Mouse (Mus musculus): Measurements from ENCODE around the gene Cracr2b. TPM values are rescaled to one million over a fixed set of nuclear protein-coding genes. Genes with fewer than 3 reads are reported as not detected.

Cracr2b gene
- polyA plus RNA-seq, 1 experiment from 2014 or later = 20.2 TPM

- peaks cover 32% of the 10 kb centered on the region for H3K27me3 ChIP-seq (replicated peaks)
- ATAC-seq (ENCODE audit: extremely low read depth, insufficient number of reproducible peaks, low FRiP score, low TSS enrichment) = no peak
- 85% methylated on average over 14 of the region's 14 CpGs for WGBS
These were observed 3.7 kb upstream of the Cracr2b start for GRCm38 (mm10) chr7:141457236-141457635.

GRCm38 (mm10) chr7:141457986-141458660, 2.8 kb upstream of the Cracr2b start:
- no peak overlapping the region for H3K9ac ChIP-seq

More at GRCm38 (mm10) chr7:141457236-141457635, 3.7 kb upstream of the Cracr2b start:
- Histone ChIP-seq H3K4me1 (peaks cover 34% of the 10 kb centered on the region), H3K9ac (no peak overlapping the region), H3K27ac (replicated peaks) (no peak overlapping the region), H3K36me3 (peaks cover 26% of the 10 kb centered on the region), H3K4me3 (no peak overlapping the region), H3K4me2 (no peak overlapping the region), H3K9me3 (no peaks in the 10 kb centered on the region)

GRCm38 (mm10) chr7:141458661-141459060, 2.2 kb upstream of the Cracr2b start:
- Histone ChIP-seq H3K4me2 (no peak overlapping the region), H3K9ac (no peak overlapping the region), H3K36me3 (peaks cover 24% of the 10 kb centered on the region), H3K4me1 (peaks cover 43% of the 10 kb centered on the region), H3K9me3 (no peaks in the 10 kb centered on the region), H3K4me3 (no peak overlapping the region), H3K27ac (replicated peaks) (no peak overlapping the region), H3K27me3 (replicated peaks) (peaks cover 46% of the 10 kb centered on the region)
- 89% methylated on average over 11 of the region's 11 CpGs for WGBS
- no peak for ATAC-seq (ENCODE audit: extremely low read depth, insufficient number of reproducible peaks, low FRiP score, low TSS enrichment)

More at GRCm38 (mm10) chr7:141457986-141458660, 2.8 kb upstream of the Cracr2b start:
- H3K4me2 ChIP-seq = no peak overlapping the region
- H3K27me3 ChIP-seq (replicated peaks) = peaks cover 41% of the 10 kb centered on the region
- WGBS = 83% methylated on average over 15 of the region's 15 CpGs
- H3K27ac ChIP-seq (replicated peaks) = no peak overlapping the region
- peaks cover 24% of the 10 kb centered on the region for H3K36me3 ChIP-seq
- H3K4me3 ChIP-seq = no peak overlapping the region
- no peaks in the 10 kb centered on the region for H3K9me3 ChIP-seq
- ATAC-seq (ENCODE audit: extremely low read depth, insufficient number of reproducible peaks, low FRiP score, low TSS enrichment) = no peak
- peaks cover 38% of the 10 kb centered on the region for H3K4me1 ChIP-seq

GRCm38 (mm10) chr7:141459301-141459711, 1.6 kb upstream of the Cracr2b start:
- Histone ChIP-seq H3K4me1 (peaks cover 48% of the 10 kb centered on the region), H3K4me3 (no peak overlapping the region), H3K27me3 (replicated peaks) (peaks cover 53% of the 10 kb centered on the region), H3K27ac (replicated peaks) (no peak overlapping the region), H3K9me3 (no peaks in the 10 kb centered on the region), H3K36me3 (peaks cover 24% of the 10 kb centered on the region), H3K9ac (no peak overlapping the region), H3K4me2 (no peak overlapping the region)
- WGBS = 85% methylated on average over 17 of the region's 17 CpGs
- ATAC-seq (ENCODE audit: extremely low read depth, insufficient number of reproducible peaks, low FRiP score, low TSS enrichment) = no peak

GRCm38 (mm10) chr7:141460001-141460390, 898 bp upstream of the Cracr2b start:
- H3K9me3 ChIP-seq = no peaks in the 10 kb centered on the region

GRCm38 (mm10) chr7:141461521-141462332, 833 bp downstream of the Cracr2b start:
- H3K4me2 ChIP-seq = peak overlapping the region; percentile 97
- peaks cover 57% of the 10 kb centered on the region for H3K4me1 ChIP-seq
- no peaks in the 10 kb centered on the region for H3K9me3 ChIP-seq
- 3% methylated on average over 56 of the region's 59 CpGs for WGBS
- ATAC-seq (ENCODE audit: extremely low read depth, insufficient number of reproducible peaks, low FRiP score, low TSS enrichment) = no peak
- H3K9ac ChIP-seq = peak overlapping the region; percentile 84
- peaks cover 71% of the 10 kb centered on the region for H3K27me3 ChIP-seq (replicated peaks)
- peaks cover 24% of the 10 kb centered on the region for H3K36me3 ChIP-seq
- H3K4me3 ChIP-seq = peak overlapping the region; percentile 65
- H3K27ac ChIP-seq (replicated peaks) = peak overlapping the region; percentile 53; the same call in 1 of the 2 replicates

More at GRCm38 (mm10) chr7:141460001-141460390, 898 bp upstream of the Cracr2b start:
- ATAC-seq (ENCODE audit: extremely low read depth, insufficient number of reproducible peaks, low FRiP score, low TSS enrichment) = no peak
- peaks cover 60% of the 10 kb centered on the region for H3K27me3 ChIP-seq (replicated peaks)
- H3K4me3 ChIP-seq = no peak overlapping the region
- 57% methylated on average over 5 of the region's 5 CpGs for WGBS
- peaks cover 24% of the 10 kb centered on the region for H3K36me3 ChIP-seq
- H3K4me2 ChIP-seq = no peak overlapping the region
- H3K27ac ChIP-seq (replicated peaks) = no peak overlapping the region
- H3K9ac ChIP-seq = no peak overlapping the region
- peaks cover 49% of the 10 kb centered on the region for H3K4me1 ChIP-seq

GRCm38 (mm10) chr7:141462333-141462821, 1.5 kb downstream of the Cracr2b start:
- Histone ChIP-seq H3K9ac (peak overlapping the region; percentile 84), H3K4me1 (peaks cover 59% of the 10 kb centered on the region), H3K27ac (replicated peaks) (peak overlapping the region; percentile 53; the same call in 1 of the 2 replicates), H3K4me2 (peak overlapping the region; percentile 97), H3K27me3 (replicated peaks) (peaks cover 71% of the 10 kb centered on the region), H3K4me3 (peak overlapping the region; percentile 65), H3K9me3 (no peaks in the 10 kb centered on the region), H3K36me3 (peaks cover 22% of the 10 kb centered on the region)
- ATAC-seq (ENCODE audit: extremely low read depth, insufficient number of reproducible peaks, low FRiP score, low TSS enrichment) = no peak
- WGBS = 14% methylated on average over 5 of the region's 5 CpGs

GRCm38 (mm10) chr7:141463824-141464602, 3.1 kb downstream of the Cracr2b start:
- WGBS = 28% methylated on average over 12 of the region's 12 CpGs
- Histone ChIP-seq H3K27me3 (replicated peaks) (peaks cover 67% of the 10 kb centered on the region), H3K9ac (peak overlapping the region; percentile 51), H3K36me3 (peaks cover 7% of the 10 kb centered on the region; the same call in 1 of the 2 replicates), H3K4me1 (peaks cover 69% of the 10 kb centered on the region), H3K4me3 (peak overlapping the region; percentile 35), H3K4me2 (peak overlapping the region; percentile 61), H3K27ac (replicated peaks) (peak overlapping the region; percentile 74), H3K9me3 (no peaks in the 10 kb centered on the region)
- ATAC-seq (ENCODE audit: extremely low read depth, insufficient number of reproducible peaks, low FRiP score, low TSS enrichment) = no peak

- no peak for ATAC-seq (ENCODE audit: extremely low read depth, insufficient number of reproducible peaks, low FRiP score, low TSS enrichment)
- Histone ChIP-seq H3K36me3 (peaks cover 7% of the 10 kb centered on the region), H3K9ac (peak overlapping the region; percentile 50), H3K9me3 (no peaks in the 10 kb centered on the region), H3K4me2 (peak overlapping the region; percentile 61), H3K27ac (replicated peaks) (peak overlapping the region; percentile 74), H3K4me1 (peaks cover 76% of the 10 kb centered on the region), H3K4me3 (peak overlapping the region; percentile 35), H3K27me3 (replicated peaks) (peaks cover 60% of the 10 kb centered on the region)
- 7% methylated on average over 38 of the region's 38 CpGs for WGBS
These were observed 3.8 kb downstream of the Cracr2b start for GRCm38 (mm10) chr7:141464603-141465201.

GRCm38 (mm10) chr7:141465388-141466044, 4.6 kb downstream of the Cracr2b start:
- peaks cover 14% of the 10 kb centered on the region for H3K36me3 ChIP-seq
- H3K4me1 ChIP-seq = peaks cover 83% of the 10 kb centered on the region
- H3K9me3 ChIP-seq = no peaks in the 10 kb centered on the region
- H3K4me3 ChIP-seq = peak overlapping the region; percentile 35; the same call in 1 of the 2 replicates
- H3K9ac ChIP-seq = peak overlapping the region; percentile 50; the same call in 1 of the 2 replicates
- ATAC-seq (ENCODE audit: extremely low read depth, insufficient number of reproducible peaks, low FRiP score, low TSS enrichment) = no peak
- WGBS = 35% methylated on average over 9 of the region's 10 CpGs
- peak overlapping the region; percentile 61 for H3K4me2 ChIP-seq
- H3K27ac ChIP-seq (replicated peaks) = peak overlapping the region; percentile 59
- peaks cover 56% of the 10 kb centered on the region for H3K27me3 ChIP-seq (replicated peaks)

Measured in heart, embryonic 13.5 days (tissue).